Mouse (Mus musculus): Measurements from ENCODE around the gene Mtfmt. TPM values are rescaled to one million over a fixed set of nuclear protein-coding genes. Genes with fewer than 3 reads are reported as not detected.

The Mtfmt gene
- polyA plus RNA-seq, 1 experiment, result 18.0 TPM

- peaks cover 3% of the 10 kb centered on the region; the same call in 1 of the 2 replicates for H3K4me1 ChIP-seq (ENCODE audit: control insufficient read depth, insufficient read depth, low read length)
- peak; percentile 54; the same call in 1 of the 2 replicates for TF ChIP-seq POLR2A (IDR thresholded peaks at IDR 0.05; ENCODE audit: borderline replicate concordance, insufficient read depth, low read length)
- no peak for TF ChIP-seq CTCF (IDR thresholded peaks at IDR 0.05; ENCODE audit: borderline replicate concordance, insufficient read depth, low read depth, low read length)
- peak within 1 kb of the TSS; percentile 87 for H3K4me3 ChIP-seq (replicated peaks; ENCODE audit: insufficient read depth, low read depth, low read length)
- no peaks in the 10 kb centered on the region for H3K27me3 ChIP-seq (ENCODE audit: control insufficient read depth, insufficient read depth, low read length)
- peak; percentile 93 to 98 for DNase-seq
- H3K27ac ChIP-seq (ENCODE audit: insufficient read depth, low read length), result peak within 1 kb of the TSS; percentile 32
- 0% methylated on average over 53 of the region's 53 CpGs for WGBS
Measured at GRCm38 (mm10) chr9:65460732-65461442, 25.3 kb downstream of the Mtfmt start, which contains the start of gene Spg21. Gene Spg21, plus strand, starts transcription at chr9:65460947.

GRCm38 (mm10) chr9:65462544-65462943, 27.0 kb downstream of the Mtfmt start:
- H3K4me1 ChIP-seq (ENCODE audit: control insufficient read depth, insufficient read depth, low read length), result peaks cover 3% of the 10 kb centered on the region; the same call in 1 of the 2 replicates
- H3K27me3 ChIP-seq (ENCODE audit: control insufficient read depth, insufficient read depth, low read length), result no peaks in the 10 kb centered on the region
- H3K4me3 ChIP-seq (replicated peaks; ENCODE audit: insufficient read depth, low read depth, low read length), result no peak overlapping the region
- no peak for DNase-seq
- H3K27ac ChIP-seq (ENCODE audit: insufficient read depth, low read length), result no peak overlapping the region
- TF ChIP-seq POLR2A (IDR thresholded peaks at IDR 0.05; ENCODE audit: borderline replicate concordance, insufficient read depth, low read length) (no peak), CTCF (IDR thresholded peaks at IDR 0.05; ENCODE audit: borderline replicate concordance, insufficient read depth, low read depth, low read length) (no peak)
- 64% methylated on average over 5 of the region's 5 CpGs for WGBS

- DNase-seq, result peak in 1 of 2 experiments; percentile 11
- Histone ChIP-seq H3K4me3 (replicated peaks; ENCODE audit: insufficient read depth, low read depth, low read length) (no peak overlapping the region), H3K27me3 (ENCODE audit: control insufficient read depth, insufficient read depth, low read length) (no peaks in the 10 kb centered on the region), H3K4me1 (ENCODE audit: control insufficient read depth, insufficient read depth, low read length) (peaks cover 3% of the 10 kb centered on the region; the same call in 1 of the 2 replicates), H3K27ac (ENCODE audit: insufficient read depth, low read length) (no peak overlapping the region)
- no peak for TF ChIP-seq POLR2A (IDR thresholded peaks at IDR 0.05; ENCODE audit: borderline replicate concordance, insufficient read depth, low read length)
- no peak for TF ChIP-seq CTCF (IDR thresholded peaks at IDR 0.05; ENCODE audit: borderline replicate concordance, insufficient read depth, low read depth, low read length)
- WGBS, result 85% methylated on average over 6 of the region's 6 CpGs
Measured at GRCm38 (mm10) chr9:65464161-65464560, 28.6 kb downstream of the Mtfmt start.

GRCm38 (mm10) chr9:65465241-65465640, 29.7 kb downstream of the Mtfmt start:
- Histone ChIP-seq H3K4me1 (ENCODE audit: control insufficient read depth, insufficient read depth, low read length) (peaks cover 3% of the 10 kb centered on the region; the same call in 1 of the 2 replicates), H3K4me3 (replicated peaks; ENCODE audit: insufficient read depth, low read depth, low read length) (no peak overlapping the region), H3K27ac (ENCODE audit: insufficient read depth, low read length) (no peak overlapping the region), H3K27me3 (ENCODE audit: control insufficient read depth, insufficient read depth, low read length) (no peaks in the 10 kb centered on the region)
- no peak for DNase-seq
- 99% methylated on average over 2 of the region's 2 CpGs for WGBS
- TF ChIP-seq POLR2A (IDR thresholded peaks at IDR 0.05; ENCODE audit: borderline replicate concordance, insufficient read depth, low read length) (no peak), CTCF (IDR thresholded peaks at IDR 0.05; ENCODE audit: borderline replicate concordance, insufficient read depth, low read depth, low read length) (no peak)

- 61% methylated on average over 11 of the region's 11 CpGs for whole genome bisulfite sequencing
- H3K27ac ChIP-seq (ENCODE audit: insufficient read depth, low read length), result no peak overlapping the region
- no peak for DNase-seq
- no peaks in the 10 kb centered on the region for H3K4me1 ChIP-seq (ENCODE audit: control insufficient read depth, insufficient read depth, low read length)
- no peak overlapping the region for H3K4me3 ChIP-seq (replicated peaks; ENCODE audit: insufficient read depth, low read depth, low read length)
- TF ChIP-seq CTCF (IDR thresholded peaks at IDR 0.05; ENCODE audit: borderline replicate concordance, insufficient read depth, low read depth, low read length) (no peak), POLR2A (IDR thresholded peaks at IDR 0.05; ENCODE audit: borderline replicate concordance, insufficient read depth, low read length) (no peak)
- no peaks in the 10 kb centered on the region for H3K27me3 ChIP-seq (ENCODE audit: control insufficient read depth, insufficient read depth, low read length)
Measured at GRCm38 (mm10) chr9:65467686-65468085, 32.1 kb downstream of the Mtfmt start.

GRCm38 (mm10) chr9:65472769-65473168, 37.2 kb downstream of the Mtfmt start:
- WGBS, result 91% methylated on average over 4 of the region's 4 CpGs
- Histone ChIP-seq H3K4me1 (ENCODE audit: control insufficient read depth, insufficient read depth, low read length) (no peaks in the 10 kb centered on the region), H3K27ac (ENCODE audit: insufficient read depth, low read length) (no peak overlapping the region), H3K27me3 (ENCODE audit: control insufficient read depth, insufficient read depth, low read length) (no peaks in the 10 kb centered on the region), H3K4me3 (replicated peaks; ENCODE audit: insufficient read depth, low read depth, low read length) (no peak overlapping the region)
- TF ChIP-seq CTCF (IDR thresholded peaks at IDR 0.05; ENCODE audit: borderline replicate concordance, insufficient read depth, low read depth, low read length) (no peak), POLR2A (IDR thresholded peaks at IDR 0.05; ENCODE audit: borderline replicate concordance, insufficient read depth, low read length) (no peak)
- no peak for DNase-seq

DNA sequence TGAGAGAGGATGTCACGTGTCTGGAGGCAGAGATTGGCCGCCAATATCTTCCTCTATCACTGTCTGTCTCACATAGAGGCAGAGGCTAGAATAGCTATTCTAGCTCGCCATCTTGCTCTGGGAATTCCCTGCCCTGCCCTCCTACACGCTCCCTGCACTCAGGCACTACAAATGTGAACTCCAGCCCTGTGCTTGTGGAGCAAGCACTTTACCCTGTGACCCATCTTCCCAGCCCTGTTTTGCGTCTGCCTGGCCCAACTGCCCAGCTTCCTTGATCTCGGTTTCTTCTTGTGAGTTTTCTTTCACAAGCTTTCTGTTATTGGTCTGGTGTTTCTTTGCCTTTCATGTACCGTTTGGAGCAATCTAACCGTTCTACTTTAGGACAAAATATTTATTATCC, 43.6 kb downstream of the Mtfmt start:
- no peaks in the 10 kb centered on the region for H3K27me3 ChIP-seq (ENCODE audit: control insufficient read depth, insufficient read depth, low read length)
- 90% methylated on average over 8 of the region's 8 CpGs for WGBS
- H3K4me1 ChIP-seq (ENCODE audit: control insufficient read depth, insufficient read depth, low read length), result no peaks in the 10 kb centered on the region
- H3K4me3 ChIP-seq (replicated peaks; ENCODE audit: insufficient read depth, low read depth, low read length), result no peak overlapping the region
- no peak overlapping the region for H3K27ac ChIP-seq (ENCODE audit: insufficient read depth, low read length)
- DNase-seq, result no peak
- TF ChIP-seq POLR2A (IDR thresholded peaks at IDR 0.05; ENCODE audit: borderline replicate concordance, insufficient read depth, low read length) (no peak), CTCF (IDR thresholded peaks at IDR 0.05; ENCODE audit: borderline replicate concordance, insufficient read depth, low read depth, low read length) (no peak)

DNA sequence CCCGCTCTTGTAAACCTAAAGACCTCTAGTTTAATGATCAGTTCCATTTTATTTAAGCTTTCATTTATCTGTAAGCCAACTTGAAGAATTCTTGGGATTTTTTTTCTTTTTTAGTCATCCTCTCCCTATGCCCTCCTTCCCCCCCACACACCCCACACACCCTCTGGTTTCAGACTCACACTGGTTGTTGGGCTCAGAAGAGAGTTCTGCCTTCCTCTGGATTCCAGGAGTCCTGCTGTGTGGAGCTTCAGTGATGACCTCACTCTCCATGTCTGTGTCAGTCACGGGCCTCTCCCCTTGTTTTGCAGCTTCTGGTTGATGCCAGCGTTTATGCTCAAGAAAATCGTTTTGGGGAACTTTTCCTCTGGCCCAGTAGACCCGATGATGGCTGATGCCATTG, 44.5 kb downstream of the Mtfmt start:
- no peak overlapping the region for H3K4me3 ChIP-seq (replicated peaks; ENCODE audit: insufficient read depth, low read depth, low read length)
- no peak overlapping the region for H3K27ac ChIP-seq (ENCODE audit: insufficient read depth, low read length)
- no peak for DNase-seq
- 68% methylated on average over 5 of the region's 5 CpGs for WGBS
- H3K4me1 ChIP-seq (ENCODE audit: control insufficient read depth, insufficient read depth, low read length), result no peaks in the 10 kb centered on the region
- H3K27me3 ChIP-seq (ENCODE audit: control insufficient read depth, insufficient read depth, low read length), result no peaks in the 10 kb centered on the region
- TF ChIP-seq CTCF (IDR thresholded peaks at IDR 0.05; ENCODE audit: borderline replicate concordance, insufficient read depth, low read depth, low read length) (no peak), POLR2A (IDR thresholded peaks at IDR 0.05; ENCODE audit: borderline replicate concordance, insufficient read depth, low read length) (no peak)

All from cerebellum, adult 2 months (tissue).